Mouse (Mus musculus) small intestine, adult 2 months (tissue): ENCODE results near the gene Hcn3. TPM values are rescaled to one million over a fixed set of nuclear protein-coding genes. Genes with fewer than 3 reads are reported as not detected.

ENCODE experiments used
- H3K27ac ChIP-seq: fragments of 200-500 bp; 2 replicates; pipeline ENCODE4 v1.5.1; 2012; ENCODE audit warnings: low read depth, low read length, control low read depth, inconsistent platforms; ENCODE audit not compliant: insufficient read depth
- H3K27me3 ChIP-seq: fragments of 200-500 bp; 2 replicates; pipeline ENCODE4 v1.6.1; 2012; ENCODE audit warnings: mild to moderate bottlenecking, moderate library complexity, low read length, inconsistent platforms; ENCODE audit not compliant: control insufficient read depth, insufficient read depth
- H3K36me3 ChIP-seq: fragments of 200-500 bp; 2 replicates; pipeline ENCODE4 v1.6.1; 2012; ENCODE audit warnings: mild to moderate bottlenecking, low read length, control low read depth, inconsistent platforms; ENCODE audit not compliant: control insufficient read depth, insufficient read depth
- H3K4me1 ChIP-seq: fragments of 200-500 bp; 2 replicates; pipeline ENCODE4 v1.6.1; 2012; ENCODE audit warnings: low read length, inconsistent platforms, mixed read lengths; ENCODE audit not compliant: control insufficient read depth, insufficient read depth, insufficient read length
- H3K4me3 ChIP-seq: fragments of 200-500 bp; 2 replicates; pipeline ENCODE4 v1.5.1; 2012; ENCODE audit warnings: low read depth, mild to moderate bottlenecking, control low read depth, inconsistent platforms, low read length, moderate library complexity
- CTCF ChIP-seq: fragments of 200-500 bp; IDR thresholded peaks from 2 replicates; pipeline ENCODE4 v1.5.1; 2012; ENCODE audit warnings: low read depth, mild to moderate bottlenecking, control low read depth, inconsistent platforms, low read length, moderate library complexity, mixed read lengths; ENCODE audit not compliant: insufficient replicate concordance, insufficient read length; ENCODE audit errors: extremely low read depth
- POLR2A ChIP-seq: fragments of 200-500 bp; IDR thresholded peaks from 2 replicates; pipeline ENCODE4 v1.6.1; 2012; ENCODE audit warnings: low read depth, mild to moderate bottlenecking, control low read depth, inconsistent platforms, low read length, moderate library complexity
- WGBS: fragments of 180-500 bp; shearing (Covaris S2); methylation state at CpG from one replicate; pipeline ENCODE4 v1.1.7; 2018; 5-methylcytosine and 5-hydroxymethylcytosine counted together
- polyA plus RNA-seq: library from polyadenylated mRNA; depleted of rRNA; stranded (reverse); fragments of >200 nt; gene quantifications from 2 replicates; pipeline ENCODE4 v1.2.3, GENCODE M21; 2012

Hcn3 gene
- polyA plus RNA-seq, 1 experiment = 1.3 TPM

GRCm38 (mm10) chr3:89108146-89108545 lies 51.9 kb downstream of the Hcn3 start:
- WGBS = 53% methylated on average over 1 of the region's 1 CpGs
- H3K27ac ChIP-seq = no peak overlapping the region
- H3K36me3 ChIP-seq = no peaks in the 10 kb centered on the region
- H3K4me3 ChIP-seq = no peak overlapping the region
- H3K4me1 ChIP-seq = peaks cover under 1% of the 10 kb centered on the region; the same call in 1 of the 2 replicates
- H3K27me3 ChIP-seq = no peaks in the 10 kb centered on the region
- TF ChIP-seq CTCF = no peak
- TF ChIP-seq POLR2A = no peak

GRCm38 (mm10) chr3:89107545-89107944 lies 52.5 kb downstream of the Hcn3 start:
- TF ChIP-seq POLR2A = no peak
- no peak for TF ChIP-seq CTCF
- 38% methylated on average over 3 of the region's 3 CpGs for WGBS

GRCm38 (mm10) chr3:89106881-89107280 lies 53.1 kb downstream of the Hcn3 start:
- no peaks in the 10 kb centered on the region for H3K4me1 ChIP-seq
- no peak overlapping the region for H3K27ac ChIP-seq

More at GRCm38 (mm10) chr3:89107545-89107944, 52.5 kb downstream of the Hcn3 start:
- Histone ChIP-seq H3K27ac (no peak overlapping the region), H3K4me1 (no peaks in the 10 kb centered on the region), H3K27me3 (no peaks in the 10 kb centered on the region), H3K36me3 (no peaks in the 10 kb centered on the region), H3K4me3 (no peak overlapping the region)

GRCm38 (mm10) chr3:89103291-89103595 lies 56.8 kb downstream of the Hcn3 start:
- WGBS = 52% methylated on average over 4 of the region's 4 CpGs
- peaks cover 3% of the 10 kb centered on the region; the same call in 1 of the 2 replicates for H3K4me1 ChIP-seq
- H3K4me3 ChIP-seq = no peak overlapping the region
- no peak overlapping the region for H3K27ac ChIP-seq
- no peaks in the 10 kb centered on the region for H3K27me3 ChIP-seq
- TF ChIP-seq POLR2A (no peak), CTCF (no peak)
- peaks cover 12% of the 10 kb centered on the region for H3K36me3 ChIP-seq

More at GRCm38 (mm10) chr3:89106881-89107280, 53.1 kb downstream of the Hcn3 start:
- Histone ChIP-seq H3K4me3 (no peak overlapping the region), H3K27me3 (no peaks in the 10 kb centered on the region), H3K36me3 (no peaks in the 10 kb centered on the region)
- TF ChIP-seq CTCF (no peak), POLR2A (no peak)

GRCm38 (mm10) chr3:89102495-89103290 lies 57.3 kb downstream of the Hcn3 start:
- WGBS = 53% methylated on average over 12 of the region's 12 CpGs
- no peak for TF ChIP-seq POLR2A
- no peak for TF ChIP-seq CTCF
- Histone ChIP-seq H3K4me1 (peaks cover 3% of the 10 kb centered on the region; the same call in 1 of the 2 replicates), H3K27ac (peak overlapping the region; percentile 51), H3K36me3 (peaks cover 16% of the 10 kb centered on the region), H3K4me3 (no peak overlapping the region), H3K27me3 (no peaks in the 10 kb centered on the region)

- Histone ChIP-seq H3K27me3 (no peaks in the 10 kb centered on the region), H3K4me1 (peaks cover 3% of the 10 kb centered on the region; the same call in 1 of the 2 replicates), H3K36me3 (peaks cover 22% of the 10 kb centered on the region), H3K27ac (peak within 1 kb of the TSS; percentile 51), H3K4me3 (peak within 1 kb of the TSS; percentile 69)
- peak; percentile 17 for TF ChIP-seq POLR2A
- TF ChIP-seq CTCF = no peak
- under 1% methylated on average over 26 of the region's 26 CpGs for WGBS
Observed at GRCm38 (mm10) chr3:89101812-89102494, 58.0 kb downstream of the Hcn3 start, which contains the start of gene Fdps. TSS of gene Fdps (minus strand) at chr3:89101959.

- WGBS = under 1% methylated on average over 19 of the region's 19 CpGs
- Histone ChIP-seq H3K27me3 (no peaks in the 10 kb centered on the region), H3K4me3 (peak overlapping the region; percentile 69), H3K27ac (peak overlapping the region; percentile 29), H3K4me1 (peaks cover 3% of the 10 kb centered on the region; the same call in 1 of the 2 replicates), H3K36me3 (peaks cover 23% of the 10 kb centered on the region)
- TF ChIP-seq POLR2A = no peak
- TF ChIP-seq CTCF = no peak
Observed at GRCm38 (mm10) chr3:89101459-89101811, 58.6 kb downstream of the Hcn3 start.
